Mouse (Mus musculus) CH12.LX (cell line): ENCODE measurements around the gene Cox8c.

Experiments
- CTCF ChIP-seq, 2 experiments: IDR thresholded peaks in 1 of 2; conservative IDR thresholded peaks in 1 of 2; 2 replicates each; pipeline ENCODE4 v1.5.1; 2011 to 2012; ENCODE audit warnings: low read depth in 2 of 2, low read length in 2 of 2, improper control_type of control experiment in 1 of 2, inconsistent platforms in 1 of 2, mild to moderate bottlenecking in 1 of 2, moderate library complexity in 1 of 2
- EP300 ChIP-seq: IDR thresholded peaks from 2 replicates; pipeline ENCODE4 v1.6.1; 2011; ENCODE audit warnings: low read length, improper control_type of control experiment
- JUND ChIP-seq: conservative IDR thresholded peaks from 2 replicates; pipeline ENCODE4 v1.6.1; 2011; ENCODE audit warnings: low read depth, low read length, improper control_type of control experiment
- KAT2A ChIP-seq: IDR thresholded peaks from 2 replicates; pipeline ENCODE4 v1.6.1; 2012; ENCODE audit warnings: low read length, improper control_type of control experiment, inconsistent platforms; ENCODE audit not compliant: insufficient replicate concordance
- MXI1 ChIP-seq: IDR thresholded peaks from 2 replicates; pipeline ENCODE4 v1.6.1; 2011; ENCODE audit warnings: mild to moderate bottlenecking, low read depth, low read length, improper control_type of control experiment
- RCOR1 ChIP-seq: conservative IDR thresholded peaks from 2 replicates; pipeline ENCODE4 v1.6.1; 2012; ENCODE audit warnings: low read depth, mild to moderate bottlenecking, inconsistent platforms, low read length, improper control_type of control experiment
- ZC3H11A ChIP-seq: IDR thresholded peaks from 2 replicates; pipeline ENCODE4 v1.6.1; 2012; ENCODE audit warnings: low read depth, mild to moderate bottlenecking, inconsistent platforms, low read length, improper control_type of control experiment

DNA sequence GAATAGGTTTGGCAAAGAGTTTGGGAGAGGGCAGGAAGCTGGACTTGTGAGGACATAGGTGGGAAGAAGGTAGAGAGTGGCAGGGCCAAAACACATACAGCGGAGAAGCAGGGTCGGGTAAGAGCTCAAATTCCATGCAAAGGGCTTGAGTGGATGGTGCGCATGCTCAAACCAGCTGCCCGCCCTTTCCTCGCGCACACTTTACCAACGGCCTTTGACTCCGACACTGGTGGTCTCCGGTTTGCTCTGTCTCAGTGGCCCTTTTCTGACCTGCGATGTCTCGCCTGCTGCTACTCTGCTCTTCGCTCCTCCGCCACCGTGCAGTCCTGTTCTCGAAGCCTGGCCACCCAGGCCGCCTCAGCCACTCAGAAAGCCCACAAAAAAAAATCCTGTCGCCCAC is at the start of gene Cox8c:
- no peak for TF ChIP-seq RCOR1
- TF ChIP-seq KAT2A = no peak
- TF ChIP-seq CTCF (conservative IDR thresholded peaks at IDR 0.05 in 1 of 2, IDR thresholded peaks at IDR 0.05 in 1 of 2; ENCODE audit: low read depth in 2 of 2, low read length in 2 of 2) = no peak
- no peak for TF ChIP-seq MXI1
- no peak for TF ChIP-seq EP300
- no peak for TF ChIP-seq JUND
- no peak for TF ChIP-seq ZC3H11A
